Mouse (Mus musculus) spleen, adult 2 months (tissue): Measurements from ENCODE around the gene Cluh.

Experiments used
- CTCF ChIP-seq: fragments of 200-500 bp; IDR thresholded peaks from 2 replicates; pipeline ENCODE4 v1.5.1; 2011; ENCODE audit warnings: mild to moderate bottlenecking, inconsistent platforms; ENCODE audit not compliant: insufficient read depth, insufficient read length, insufficient replicate concordance; ENCODE audit errors: extremely low read depth
- POLR2A ChIP-seq: fragments of 200-500 bp; IDR thresholded peaks from 2 replicates; pipeline ENCODE4 v1.6.1; 2011; ENCODE audit warnings: low read depth, low read length, inconsistent platforms

DNA sequence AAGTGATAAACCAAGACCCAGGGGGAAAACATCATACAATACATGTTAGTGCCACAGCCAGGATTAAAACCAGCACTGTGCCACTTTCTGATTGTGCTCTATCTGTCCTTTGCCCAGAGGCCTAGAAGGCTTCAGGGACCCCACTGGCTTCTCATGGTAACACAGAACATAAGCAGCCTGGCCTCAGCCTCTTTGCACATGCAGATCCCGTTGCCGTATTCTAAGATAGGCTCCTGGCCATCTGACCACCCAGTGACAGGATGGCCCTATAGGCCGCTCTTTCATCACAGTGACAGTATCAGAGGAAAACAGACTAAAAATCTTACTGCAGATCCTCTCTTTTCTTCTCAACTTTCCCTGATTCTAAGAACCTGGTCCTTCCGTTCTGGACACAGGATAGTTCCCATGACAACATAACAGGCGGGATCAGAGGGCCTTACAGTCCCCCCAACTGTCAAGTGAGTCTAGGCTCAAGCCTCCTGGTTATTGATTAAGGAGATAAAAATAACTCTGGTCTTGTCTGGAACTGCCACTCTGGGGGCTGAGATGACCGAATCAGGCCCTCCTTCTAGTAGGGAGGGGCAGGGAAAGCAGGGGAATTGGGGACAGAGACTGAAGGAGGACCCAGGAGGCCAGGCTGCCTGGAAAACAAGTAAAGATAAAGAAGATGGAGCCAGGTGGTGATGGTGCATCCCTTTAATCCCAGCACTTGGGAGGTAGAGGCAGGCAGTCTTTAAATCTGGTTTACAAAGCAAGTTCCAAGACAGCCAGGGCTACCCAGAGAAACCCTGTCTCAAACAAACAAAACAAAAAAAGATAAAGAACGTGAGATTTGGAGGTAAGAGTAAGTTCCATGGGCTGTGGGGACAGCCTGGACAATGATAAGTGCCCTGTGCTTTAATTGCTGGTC, 17.2 kb upstream of the Cluh start:
- no peak for TF ChIP-seq POLR2A
- no peak for TF ChIP-seq CTCF
